ENCODE assay signal across 8 mouse cellular contexts in genomic region chr9:62341123-62341486, GRCm38 (mm10). TPM values are rescaled to one million over a fixed set of nuclear protein-coding genes. Genes with fewer than 3 reads are reported as not detected.
A peak's percentile ranks its signal among the peaks of the same experiment; 100 is the strongest.
DNase-seq lines count a peak whose midpoint lies in the region; ATAC-seq lines count a peak whose summit lies in the region.

Anp32a (plus strand) TSS chr9:62341293.

- H3K4me2 ChIP-seq in heart, embryonic 15.5 days, result peak within 1 kb of the TSS; percentile 67
- peak within 1 kb of the TSS; percentile 96 for H3K4me2 ChIP-seq in liver, embryonic 15.5 days
- H3K4me2 ChIP-seq in neural tube, embryonic 12.5 days (replicated peaks), result peak within 1 kb of the TSS; percentile 83

- peak; percentile 95 to 98 for DNase-seq in CD8-positive naive resting alpha-beta T cell, adult 2 months (ENCODE audit: low read depth in 2 of 2, low spot score in 2 of 2)
- peak; percentile 94 for DNase-seq in c-Kit-positive CD71-negative TER-119-negative erythroid progenitor cells, embryonic 14.5 days (ENCODE audit: low read depth)
- peak; percentile 97 for DNase-seq in forebrain, embryonic 10.5 days (ENCODE audit: extremely low spot score, low spot score)
- peak; percentile 98 to 100 for DNase-seq in kidney, postnatal 36 days
- peak; percentile 91 for DNase-seq in telencephalon, adult 2 months (ENCODE audit: low read depth, low spot score)

- peak within 1 kb of the TSS; percentile 95 for H3K9ac ChIP-seq in heart, embryonic 15.5 days
- peak within 1 kb of the TSS; percentile 74 for H3K9ac ChIP-seq in liver, embryonic 15.5 days
- H3K9ac ChIP-seq in neural tube, embryonic 12.5 days, result peak within 1 kb of the TSS; percentile 97

- peak within 1 kb of the TSS; percentile 96 for H3K4me3 ChIP-seq in forebrain, embryonic 10.5 days
- peak within 1 kb of the TSS; percentile 86 for H3K4me3 ChIP-seq in heart, embryonic 15.5 days
- H3K4me3 ChIP-seq in liver, embryonic 15.5 days (replicated peaks), result peak within 1 kb of the TSS; percentile 86
- H3K4me3 ChIP-seq in neural tube, embryonic 12.5 days, result peak within 1 kb of the TSS; percentile 89

- peak; percentile 89 for ATAC-seq in heart, embryonic 15.5 days (replicated peaks; ENCODE audit: insufficient number of reproducible peaks, insufficient read depth, low FRiP score, low read depth)
- peak; percentile 80 for ATAC-seq in liver, embryonic 15.5 days (ENCODE audit: insufficient read depth)
- peak; percentile 91 for ATAC-seq in neural tube, embryonic 12.5 days (ENCODE audit: low FRiP score, low read depth)

- H3K36me3 ChIP-seq in forebrain, embryonic 10.5 days (replicated peaks), result peaks cover 13% of the 10 kb centered on the region; the same call in 1 of the 2 replicates
- no peaks in the 10 kb centered on the region for H3K36me3 ChIP-seq in heart, embryonic 15.5 days
- H3K36me3 ChIP-seq in liver, embryonic 15.5 days (replicated peaks), result no peaks in the 10 kb centered on the region
- no peaks in the 10 kb centered on the region for H3K36me3 ChIP-seq in neural tube, embryonic 12.5 days

- peak within 1 kb of the TSS; percentile 100 for H3K27ac ChIP-seq in forebrain, embryonic 10.5 days
- H3K27ac ChIP-seq in heart, embryonic 15.5 days, result peak within 1 kb of the TSS; percentile 100
- peak within 1 kb of the TSS; percentile 92 for H3K27ac ChIP-seq in liver, embryonic 15.5 days (replicated peaks)
- H3K27ac ChIP-seq in neural tube, embryonic 12.5 days, result peak within 1 kb of the TSS; percentile 96

- H3K9me3 ChIP-seq in forebrain, embryonic 10.5 days, result no peaks in the 10 kb centered on the region
- H3K9me3 ChIP-seq in heart, embryonic 15.5 days (replicated peaks), result no peaks in the 10 kb centered on the region
- H3K9me3 ChIP-seq in liver, embryonic 15.5 days (replicated peaks), result no peaks in the 10 kb centered on the region
- H3K9me3 ChIP-seq in neural tube, embryonic 12.5 days, result no peaks in the 10 kb centered on the region

- no peaks in the 10 kb centered on the region for H3K27me3 ChIP-seq in forebrain, embryonic 10.5 days (ENCODE audit: poor library complexity, severe bottlenecking)
- no peaks in the 10 kb centered on the region for H3K27me3 ChIP-seq in heart, embryonic 15.5 days
- H3K27me3 ChIP-seq in liver, embryonic 15.5 days, result peaks cover 12% of the 10 kb centered on the region
- no peaks in the 10 kb centered on the region for H3K27me3 ChIP-seq in neural tube, embryonic 12.5 days (replicated peaks)

- peaks cover 50% of the 10 kb centered on the region for H3K4me1 ChIP-seq in forebrain, embryonic 10.5 days
- peaks cover 37% of the 10 kb centered on the region for H3K4me1 ChIP-seq in heart, embryonic 15.5 days (replicated peaks)
- H3K4me1 ChIP-seq in liver, embryonic 15.5 days (replicated peaks), result peaks cover 43% of the 10 kb centered on the region
- peaks cover 29% of the 10 kb centered on the region for H3K4me1 ChIP-seq in neural tube, embryonic 12.5 days

- under 1% methylated on average over 34 of the region's 34 CpGs for WGBS in forebrain, embryonic 10.5 days
- WGBS in heart, embryonic 15.5 days, result under 1% methylated on average over 34 of the region's 34 CpGs
- WGBS in liver, embryonic 15.5 days (ENCODE audit: insufficient replicate concordance), result under 1% methylated on average over 34 of the region's 34 CpGs
- under 1% methylated on average over 34 of the region's 34 CpGs for WGBS in neural tube, embryonic 12.5 days

RNA-seq across cellular contexts. Expression of gene Anp32a, which starts in this region (rescaled TPM):
- polyA plus RNA-seq in forebrain, embryonic 10.5 days (2016; fragmentation: Nextera tagmentation; extraction: Ambion mirVana), result 224 and 281 TPM in 2 replicates
- polyA plus RNA-seq in heart, embryonic 15.5 days (2015; fragmentation: Nextera tagmentation; extraction: Ambion mirVana), result 128 and 176 TPM in 2 replicates
- polyA plus RNA-seq in liver, embryonic 15.5 days (2015; fragmentation: Nextera tagmentation; extraction: Ambion mirVana), result 48.5 and 63.7 TPM in 2 replicates
- 149 and 186 TPM in 2 replicates for polyA plus RNA-seq in neural tube, embryonic 12.5 days (2016; fragmentation: Nextera tagmentation; extraction: Ambion mirVana)

Comparison
In these comparisons a context has a peak if more than half of its experiments do, and no peak if none do; other contexts are left out.
1. Peak in every context shown above with its lines: DNase-seq, ATAC-seq, H3K4me3 ChIP-seq and H3K27ac ChIP-seq.